Mouse (Mus musculus) bone marrow macrophage, adult 2 months (primary cell): Measurements from ENCODE around the gene Lrrk2.
A peak's percentile ranks its signal among the peaks of the same experiment; 100 is the strongest.

Experiments
- CTCF ChIP-seq: IDR thresholded peaks from 2 replicates; pipeline ENCODE4 v1.5.1; 2012; ENCODE audit warnings: low read depth, mild to moderate bottlenecking, low read length, moderate library complexity
- POLR2A ChIP-seq: IDR thresholded peaks from 2 replicates; pipeline ENCODE4 v1.6.1; 2012; ENCODE audit warnings: mild to moderate bottlenecking, low read depth, low read length, borderline replicate concordance

DNA sequence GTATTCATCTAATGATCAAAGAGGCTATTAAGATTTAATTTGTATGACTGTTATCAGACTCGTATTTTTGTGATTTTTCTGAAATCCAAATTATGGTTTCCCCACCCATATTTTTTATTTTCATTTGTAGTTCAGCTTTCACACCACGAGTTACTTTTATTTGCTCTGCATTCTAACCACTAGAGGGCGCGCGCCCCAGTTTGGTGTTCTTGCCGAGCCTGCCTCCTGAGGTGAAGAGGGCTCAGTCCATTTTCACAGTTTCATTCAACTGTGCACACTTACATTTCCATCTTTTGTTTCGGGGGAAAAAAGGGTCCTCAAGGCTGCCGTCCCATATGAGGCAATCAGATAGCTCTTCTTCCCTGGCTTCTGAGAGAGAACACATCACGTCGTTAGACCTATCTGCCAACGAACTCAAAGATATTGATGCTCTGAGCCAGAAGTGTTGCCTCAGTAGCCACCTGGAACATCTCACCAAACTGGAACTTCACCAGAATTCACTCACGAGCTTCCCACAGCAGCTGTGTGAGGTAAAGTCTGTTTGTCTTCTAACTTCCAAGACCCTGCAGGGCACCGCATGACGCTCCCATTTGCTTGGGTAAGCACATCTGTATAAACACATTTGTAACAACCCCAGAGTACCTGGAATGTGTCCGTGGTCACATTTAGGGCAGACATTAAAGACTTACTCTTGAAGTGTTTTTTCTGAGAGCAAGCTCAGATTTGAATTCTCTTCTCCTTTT, 64.0 kb downstream of the Lrrk2 start:
- TF ChIP-seq CTCF (peak; percentile 75), POLR2A (no peak)
